Mouse (Mus musculus): ENCODE measurements at regions not wholly inside any gene's neighbourhood (a gene's known extent, or its start where the extent isn't known, plus 50 kb on each side); places are given as distances from the start of the nearest gene placed in this dataset.

GRCm38 (mm10) chr11:21024111-21024510 is 67.0 kb upstream of the Peli1 start:
- TF ChIP-seq CTCF (IDR thresholded peaks at IDR 0.05; ENCODE audit: low read depth, low read length) (no peak), POLR2A (IDR thresholded peaks at IDR 0.05; ENCODE audit: borderline replicate concordance, low read depth, low read length) (no peak)
